Mouse (Mus musculus): ENCODE measurements around the gene Cacna2d3. TPM values are rescaled to one million over a fixed set of nuclear protein-coding genes. Genes with fewer than 3 reads are reported as not detected.

Cacna2d3 gene
- polyA plus RNA-seq, 1 experiment from 2014 or later, result 0.06 TPM

GRCm38 (mm10) chr14:29712621-29713020 is 9.0 kb downstream of the Cacna2d3 start:
- in situ Hi-C loops (cut with MboI; ENCODE audit: low pct_unique_long_range_greater_than_20kb), result loop anchor here (25.0 kb wide), 1 partner anchor 225 kb away; no protein-coding TSS in a partner anchor
- H3K27me3 ChIP-seq, result peaks cover 18% of the 10 kb centered on the region
- ChIA-PET CTCF (no interaction called here), POLR2A (no interaction called here)
- no peak for TF ChIP-seq CTCF (IDR thresholded peaks at IDR 0.05)
- ATAC-seq, result no peak
- DNase-seq (ENCODE audit: low read depth, low spot score), result no peak

GRCm38 (mm10) chr14:29707561-29708335 is 13.9 kb downstream of the Cacna2d3 start:
- in situ Hi-C loops (cut with MboI; ENCODE audit: low pct_unique_long_range_greater_than_20kb), result loop anchor here (25.0 kb wide), 1 partner anchor 230 kb away; no protein-coding TSS in a partner anchor
- ATAC-seq (no peak), DNase-seq (ENCODE audit: low read depth, low spot score) (no peak)
- ChIA-PET POLR2A (no interaction called here), CTCF (no interaction called here)
- TF ChIP-seq CTCF (IDR thresholded peaks at IDR 0.05), result no peak
- H3K27me3 ChIP-seq, result peaks cover 19% of the 10 kb centered on the region

- DNase-seq (ENCODE audit: low read depth, low spot score) (no peak), ATAC-seq (no peak)
- CTCF ChIA-PET, result no interaction called here
- POLR2A ChIA-PET, result interaction anchor here (0.6 kb wide), 1 partner anchor 318 kb away, joined by 5 read pairs; no protein-coding TSS in a partner anchor
- peaks cover 18% of the 10 kb centered on the region for H3K27me3 ChIP-seq
- no peak for TF ChIP-seq CTCF (IDR thresholded peaks at IDR 0.05)
- in situ Hi-C loops (cut with MboI; ENCODE audit: low pct_unique_long_range_greater_than_20kb), result loop anchor here (25.0 kb wide), 1 partner anchor 235 kb away; no protein-coding TSS in a partner anchor
Measured at GRCm38 (mm10) chr14:29702762-29703161, 18.9 kb downstream of the Cacna2d3 start.

GRCm38 (mm10) chr14:29696131-29696530 is 25.5 kb downstream of the Cacna2d3 start:
- no peak for ATAC-seq
- CTCF ChIA-PET, result no interaction called here

GRCm38 (mm10) chr14:29672436-29673050 is 49.1 kb downstream of the Cacna2d3 start:
- in situ Hi-C loops (cut with MboI; ENCODE audit: low pct_unique_long_range_greater_than_20kb), result no loop called here
- ChIA-PET POLR2A (no interaction called here), CTCF (no interaction called here)
- no peak for ATAC-seq
- no peak for TF ChIP-seq CTCF (IDR thresholded peaks at IDR 0.05)
- DNase-seq (ENCODE audit: low read depth, low spot score), result no peak
- H3K27me3 ChIP-seq, result peaks cover 9% of the 10 kb centered on the region

More at GRCm38 (mm10) chr14:29696131-29696530, 25.5 kb downstream of the Cacna2d3 start:
- in situ Hi-C loops (cut with MboI; ENCODE audit: low pct_unique_long_range_greater_than_20kb), result no loop called here
- DNase-seq (ENCODE audit: low read depth, low spot score), result no peak
- H3K27me3 ChIP-seq, result peaks cover 8% of the 10 kb centered on the region
- POLR2A ChIA-PET, result no interaction called here
- TF ChIP-seq CTCF (IDR thresholded peaks at IDR 0.05), result peak; percentile 52

- TF ChIP-seq CTCF (IDR thresholded peaks at IDR 0.05), result no peak
- no peak for ATAC-seq
- DNase-seq (ENCODE audit: low read depth, low spot score), result no peak
- ChIA-PET POLR2A (no interaction called here), CTCF (no interaction called here)
- in situ Hi-C loops (cut with MboI; ENCODE audit: low pct_unique_long_range_greater_than_20kb), result no loop called here
- peaks cover 9% of the 10 kb centered on the region for H3K27me3 ChIP-seq
Measured at GRCm38 (mm10) chr14:29669826-29670225, 51.8 kb downstream of the Cacna2d3 start.

- ATAC-seq (no peak), DNase-seq (ENCODE audit: low read depth, low spot score) (no peak)
- in situ Hi-C loops (cut with MboI; ENCODE audit: low pct_unique_long_range_greater_than_20kb), result no loop called here
- ChIA-PET CTCF (no interaction called here), POLR2A (no interaction called here)
- no peak for TF ChIP-seq CTCF (IDR thresholded peaks at IDR 0.05)
- no peaks in the 10 kb centered on the region for H3K27me3 ChIP-seq
Measured at GRCm38 (mm10) chr14:29657006-29657405, 64.7 kb downstream of the Cacna2d3 start.

GRCm38 (mm10) chr14:29650591-29650990 is 71.1 kb downstream of the Cacna2d3 start:
- no peak for ATAC-seq
- POLR2A ChIA-PET, result no interaction called here
- no peak for TF ChIP-seq CTCF (IDR thresholded peaks at IDR 0.05)
- CTCF ChIA-PET, result no interaction called here
- no peak for DNase-seq (ENCODE audit: low read depth, low spot score)
- in situ Hi-C loops (cut with MboI; ENCODE audit: low pct_unique_long_range_greater_than_20kb), result no loop called here
- peaks cover 7% of the 10 kb centered on the region for H3K27me3 ChIP-seq

GRCm38 (mm10) chr14:29648721-29649120 is 72.9 kb downstream of the Cacna2d3 start:
- TF ChIP-seq CTCF (IDR thresholded peaks at IDR 0.05), result no peak
- POLR2A ChIA-PET, result no interaction called here
- CTCF ChIA-PET, result no interaction called here
- ATAC-seq (no peak), DNase-seq (ENCODE audit: low read depth, low spot score) (no peak)
- in situ Hi-C loops (cut with MboI; ENCODE audit: low pct_unique_long_range_greater_than_20kb), result no loop called here
- H3K27me3 ChIP-seq, result peaks cover 7% of the 10 kb centered on the region

- DNase-seq (ENCODE audit: low read depth, low spot score) (no peak), ATAC-seq (no peak)
- POLR2A ChIA-PET, result no interaction called here
- in situ Hi-C loops (cut with MboI; ENCODE audit: low pct_unique_long_range_greater_than_20kb), result no loop called here
- peaks cover 5% of the 10 kb centered on the region for H3K27me3 ChIP-seq
- TF ChIP-seq CTCF (IDR thresholded peaks at IDR 0.05), result no peak
- CTCF ChIA-PET, result no interaction called here
Measured at GRCm38 (mm10) chr14:29645421-29645820, 76.2 kb downstream of the Cacna2d3 start.

- TF ChIP-seq CTCF (IDR thresholded peaks at IDR 0.05), result no peak
- no peaks in the 10 kb centered on the region for H3K27me3 ChIP-seq
- DNase-seq (ENCODE audit: low read depth, low spot score), result no peak
- in situ Hi-C loops (cut with MboI; ENCODE audit: low pct_unique_long_range_greater_than_20kb), result no loop called here
- ChIA-PET CTCF (no interaction called here), POLR2A (no interaction called here)
- no peak for ATAC-seq
Measured at GRCm38 (mm10) chr14:29643217-29643616, 78.4 kb downstream of the Cacna2d3 start.
